Mouse (Mus musculus): ENCODE data around the gene Fam110a.
"Not testable (repeated sequence)": the region's sequence is repeated elsewhere in the genome, so short reads cannot be mapped to it uniquely, and the experiment has no call there.

The Fam110a gene

GRCm38 (mm10) chr2:151997190-151997575, 17.2 kb upstream of the Fam110a start:
- not testable (repeated sequence) for DNase-seq (ENCODE audit: low read depth)

GRCm38 (mm10) chr2:151996229-151997189, 16.5 kb upstream of the Fam110a start, which contains the start of gene Slc52a3:
Slc52a3 (plus strand) TSS chr2:151996511.
- peak; percentile 80 for DNase-seq (ENCODE audit: low read depth)

GRCm38 (mm10) chr2:151994350-151995122, 14.5 kb upstream of the Fam110a start:
- DNase-seq (ENCODE audit: low read depth): peak; percentile 88

DNA sequence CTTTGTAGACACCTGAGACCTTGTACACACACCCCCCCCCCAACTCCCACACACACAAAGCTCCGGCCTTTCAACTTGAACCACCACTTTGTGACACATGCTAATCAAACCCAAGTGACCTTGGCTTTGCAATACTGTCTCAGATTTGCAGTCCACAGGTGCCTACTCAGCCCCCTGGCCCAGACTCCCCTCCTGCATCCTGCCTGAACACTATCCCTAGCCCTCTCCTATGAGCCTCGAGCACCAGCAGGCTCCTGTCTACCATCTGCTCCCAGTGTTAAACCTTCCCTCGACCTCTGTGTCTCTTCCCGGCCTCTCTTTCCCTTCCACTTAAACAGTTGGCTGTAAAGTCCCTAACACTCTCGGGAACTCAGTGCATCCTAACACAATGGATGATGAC, 11.4 kb upstream of the Fam110a start:
- no peak for DNase-seq (ENCODE audit: low read depth)

GRCm38 (mm10) chr2:151990985-151991394, 11.0 kb upstream of the Fam110a start:
- no peak for DNase-seq (ENCODE audit: low read depth)

- DNase-seq (ENCODE audit: low read depth): no peak
Measured at GRCm38 (mm10) chr2:151988978-151989377, 9.0 kb upstream of the Fam110a start.

GRCm38 (mm10) chr2:151986958-151987357, 6.9 kb upstream of the Fam110a start:
- DNase-seq (ENCODE audit: low read depth): no peak

GRCm38 (mm10) chr2:151985426-151986172, 5.6 kb upstream of the Fam110a start:
- DNase-seq (ENCODE audit: low read depth): no peak

DNA sequence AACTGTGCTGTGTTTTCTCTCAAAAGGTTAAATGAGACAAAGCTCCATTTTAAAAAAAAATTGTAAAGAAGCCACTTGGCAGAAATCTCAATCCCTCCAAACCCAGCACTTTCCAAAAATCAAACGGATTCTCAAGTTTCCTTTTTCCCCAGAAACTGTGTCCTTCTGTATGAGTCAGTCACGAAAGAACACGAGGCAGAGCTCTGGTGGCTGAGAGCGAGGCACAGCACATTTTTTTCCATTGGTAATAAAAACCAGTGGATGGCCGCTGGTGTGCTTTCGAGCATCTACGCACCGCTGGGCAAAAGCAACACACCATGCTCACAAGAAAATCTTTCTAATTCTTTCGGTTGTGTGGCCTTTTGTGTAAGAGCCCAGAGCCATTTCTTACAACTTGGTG, 4.0 kb upstream of the Fam110a start:
- no peak for DNase-seq (ENCODE audit: low read depth)

- no peak for DNase-seq (ENCODE audit: low read depth)
Measured at GRCm38 (mm10) chr2:151982476-151982875, 2.5 kb upstream of the Fam110a start.

- no peak for DNase-seq (ENCODE audit: low read depth)
Measured at GRCm38 (mm10) chr2:151981268-151981667, 1.2 kb upstream of the Fam110a start.

- DNase-seq (ENCODE audit: low read depth): no peak
Measured at GRCm38 (mm10) chr2:151980355-151980693, 305 bp upstream of the Fam110a start.

DNA sequence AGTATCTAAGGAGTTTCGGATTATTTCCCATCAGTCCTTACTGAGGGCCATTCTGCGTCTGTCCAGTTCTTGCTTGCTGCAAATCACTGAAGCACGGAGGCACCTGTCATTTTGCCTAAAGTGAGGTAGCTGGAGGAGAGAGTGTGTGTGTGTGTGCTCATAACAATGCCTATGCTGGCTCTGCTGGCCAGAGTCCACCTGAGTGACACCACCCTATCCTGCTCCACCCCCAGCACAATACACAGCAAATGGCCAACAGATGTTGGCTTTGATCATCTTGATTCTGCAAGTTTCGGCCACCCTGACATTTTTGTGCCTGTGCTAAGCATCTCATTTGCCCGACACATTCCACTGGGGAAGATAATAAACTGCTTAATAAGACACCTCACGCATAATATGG, 1.5 kb downstream of the Fam110a start:
- DNase-seq (ENCODE audit: low read depth): no peak

DNA sequence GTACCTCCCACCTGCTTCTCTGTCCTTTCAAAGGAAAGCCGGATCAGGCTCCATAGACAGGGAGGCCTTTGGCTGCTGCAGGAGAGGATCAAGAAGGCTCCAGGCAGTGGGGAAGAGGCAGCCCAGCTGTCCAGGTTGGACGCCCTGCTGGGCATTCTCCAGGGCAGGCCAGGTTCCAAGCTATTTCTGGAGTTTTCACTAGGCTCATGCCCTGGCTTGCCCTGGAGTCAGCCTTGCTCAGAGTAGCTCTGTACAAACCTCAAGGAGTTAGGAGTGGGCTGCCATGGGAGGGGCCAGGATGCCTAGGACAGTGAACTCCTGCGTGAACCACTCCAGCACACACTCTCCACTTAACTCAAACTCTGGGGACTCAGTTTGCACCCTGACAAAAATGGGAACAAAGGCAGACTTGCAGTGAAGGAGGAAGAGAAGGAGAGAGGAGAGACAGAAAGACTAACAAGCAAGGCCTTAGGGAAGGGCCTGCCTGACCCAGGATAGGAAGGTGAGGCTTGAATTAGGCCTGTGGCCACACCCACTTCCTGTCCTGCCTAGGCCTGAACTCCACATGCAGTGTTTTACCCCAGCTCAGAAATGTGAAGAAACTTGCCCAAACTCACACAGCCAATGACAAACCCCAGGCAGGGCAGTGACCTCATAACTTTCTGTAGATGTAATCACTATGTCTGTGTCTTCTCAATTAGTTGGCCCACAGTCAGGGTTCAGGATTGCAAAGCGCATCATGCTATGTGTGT, 2.2 kb downstream of the Fam110a start:
- DNase-seq (ENCODE audit: low read depth): no peak

DNA sequence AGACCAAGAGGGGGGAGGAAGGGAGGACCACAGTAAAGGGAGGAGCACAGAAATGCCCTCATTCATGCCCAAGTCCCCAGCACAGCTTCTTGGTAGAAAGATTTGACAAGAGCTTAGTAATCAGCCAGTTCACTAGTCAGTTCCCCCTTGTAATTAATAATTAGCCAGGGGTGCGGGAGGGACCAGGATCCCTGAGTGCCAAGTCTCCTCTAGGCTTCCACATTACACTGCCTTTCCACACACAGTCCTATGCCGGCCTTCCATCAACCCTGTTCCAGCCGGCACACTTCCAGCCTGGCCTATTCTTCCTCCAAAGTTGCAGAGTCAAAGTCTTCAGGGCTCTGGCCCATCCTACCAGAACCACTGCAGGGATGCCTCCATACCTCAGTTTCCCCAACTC, 4.0 kb downstream of the Fam110a start:
- DNase-seq (ENCODE audit: low read depth): no peak

DNA sequence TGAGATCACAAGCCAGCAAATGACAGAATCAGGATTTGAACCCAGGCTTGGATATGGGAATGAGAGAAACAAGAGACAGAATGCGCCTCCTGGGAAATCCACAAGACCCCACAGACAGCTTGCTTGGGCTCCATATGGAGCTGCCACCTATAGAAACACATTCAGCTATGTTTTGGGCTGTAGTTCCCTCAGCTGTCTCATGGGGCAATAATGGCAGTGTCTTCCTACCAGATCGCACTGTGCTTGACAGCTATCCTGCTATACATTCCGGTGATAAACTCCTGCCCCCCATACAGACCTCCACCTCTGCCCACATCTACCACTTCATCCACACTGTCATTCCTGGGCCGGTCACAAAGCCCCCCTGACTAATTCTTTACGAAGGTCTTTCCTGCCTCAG, 4.7 kb downstream of the Fam110a start:
- no peak for DNase-seq (ENCODE audit: low read depth)

- peak; percentile 63 for DNase-seq (ENCODE audit: low read depth)
Measured at GRCm38 (mm10) chr2:151973595-151974562, 6.1 kb downstream of the Fam110a start.

DNA sequence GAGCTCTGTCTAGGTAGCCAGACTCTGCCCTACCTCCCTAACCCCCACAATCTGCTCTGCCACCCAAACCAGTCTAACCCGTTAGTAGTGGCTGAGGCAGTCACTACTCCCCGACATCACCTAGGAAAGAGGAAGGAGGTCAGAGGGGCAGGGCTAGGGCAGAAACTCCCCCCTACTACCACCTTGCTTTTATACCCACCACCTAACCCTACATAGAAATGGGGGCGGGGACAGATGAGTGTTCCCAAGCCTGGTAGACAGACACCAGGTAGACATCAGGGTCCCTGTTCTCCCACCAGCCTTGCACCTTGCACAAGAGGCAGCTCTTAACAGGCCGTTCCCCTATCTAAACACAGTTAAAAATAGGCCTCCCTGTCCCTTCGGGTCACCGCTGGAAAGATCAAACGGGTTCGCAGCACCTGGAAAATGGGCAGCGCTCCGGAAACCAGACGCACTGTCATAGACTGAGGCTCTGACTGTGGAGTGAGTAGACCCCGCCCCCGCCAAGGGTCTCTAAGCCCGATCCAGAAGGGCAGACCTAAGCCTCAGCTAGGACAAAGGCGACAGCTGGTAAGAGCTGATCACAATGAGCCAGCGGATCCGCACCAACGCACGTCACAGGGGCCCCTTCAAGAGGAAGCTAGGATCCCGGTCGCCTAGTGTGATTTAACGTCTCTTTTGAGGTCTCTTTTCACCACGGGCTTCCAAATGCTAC, 7.0 kb downstream of the Fam110a start:
- DNase-seq (ENCODE audit: low read depth): peak; percentile 67

GRCm38 (mm10) chr2:151971748-151972147, 8.3 kb downstream of the Fam110a start:
- DNase-seq (ENCODE audit: low read depth): no peak

Data from c-Kit-positive CD71-negative TER-119-negative erythroid progenitor cells, embryonic 14.5 days (primary cell).